Mouse (Mus musculus): Measurements from ENCODE around the gene Slc16a5.
"Not testable (repeated sequence)": the region's sequence is repeated elsewhere in the genome, so short reads cannot be mapped to it uniquely, and the experiment has no call there.

Gene Slc16a5

GRCm38 (mm10) chr11:115478296-115478938 lies 16.1 kb downstream of the Slc16a5 start:
- no peak for DNase-seq (ENCODE audit: low spot score in 2 of 2)

- peak; percentile 65 to 81 for DNase-seq (ENCODE audit: low spot score in 2 of 2)
These were observed 19.4 kb downstream of the Slc16a5 start for GRCm38 (mm10) chr11:115481553-115482259.

GRCm38 (mm10) chr11:115483278-115483677 lies 21.0 kb downstream of the Slc16a5 start:
- no peak for DNase-seq (ENCODE audit: low spot score in 2 of 2)

- DNase-seq (ENCODE audit: low spot score in 2 of 2) = peak in 1 of 2 experiments; percentile 82
These were observed 21.5 kb downstream of the Slc16a5 start for GRCm38 (mm10) chr11:115483726-115484125.

- no peak for DNase-seq (ENCODE audit: low spot score in 2 of 2)
These were observed 22.9 kb downstream of the Slc16a5 start for GRCm38 (mm10) chr11:115485155-115485554.

- no peak for DNase-seq (ENCODE audit: low spot score in 2 of 2)
These were observed 26.4 kb downstream of the Slc16a5 start for GRCm38 (mm10) chr11:115488551-115489104.

- DNase-seq (ENCODE audit: low spot score in 2 of 2) = no peak
These were observed 28.4 kb downstream of the Slc16a5 start for GRCm38 (mm10) chr11:115490441-115491355.

- peak; percentile 64 to 83 for DNase-seq (ENCODE audit: low spot score in 2 of 2)
These were observed 29.2 kb downstream of the Slc16a5 start, which contains the start of gene Nt5c for GRCm38 (mm10) chr11:115491356-115492083. Gene Nt5c (minus strand): TSS chr11:115491862.

GRCm38 (mm10) chr11:115492387-115492786 lies 30.1 kb downstream of the Slc16a5 start:
- DNase-seq (ENCODE audit: low spot score in 2 of 2) = no peak

GRCm38 (mm10) chr11:115496559-115496958 lies 34.3 kb downstream of the Slc16a5 start:
- not testable (repeated sequence) for DNase-seq (ENCODE audit: low spot score in 2 of 2)

- DNase-seq (ENCODE audit: low spot score in 2 of 2) = no peak
These were observed 40.4 kb downstream of the Slc16a5 start for GRCm38 (mm10) chr11:115502636-115503035.

GRCm38 (mm10) chr11:115506586-115506985 lies 44.3 kb downstream of the Slc16a5 start:
- DNase-seq (ENCODE audit: low spot score in 2 of 2) = no peak

- no peak for DNase-seq (ENCODE audit: low spot score in 2 of 2)
These were observed 45.8 kb downstream of the Slc16a5 start for GRCm38 (mm10) chr11:115508061-115508460.

- no peak for DNase-seq (ENCODE audit: low spot score in 2 of 2)
These were observed 47.7 kb downstream of the Slc16a5 start for GRCm38 (mm10) chr11:115509773-115510506.

- DNase-seq (ENCODE audit: low spot score in 2 of 2) = no peak
These were observed 48.2 kb downstream of the Slc16a5 start for GRCm38 (mm10) chr11:115510507-115510888.

GRCm38 (mm10) chr11:115511121-115511520 lies 48.8 kb downstream of the Slc16a5 start:
- no peak for DNase-seq (ENCODE audit: low spot score in 2 of 2)

GRCm38 (mm10) chr11:115512004-115512403 lies 49.7 kb downstream of the Slc16a5 start:
- no peak for DNase-seq (ENCODE audit: low spot score in 2 of 2)

- no peak for DNase-seq (ENCODE audit: low spot score in 2 of 2)
These were observed 50.3 kb downstream of the Slc16a5 start for GRCm38 (mm10) chr11:115512407-115513183.
